Mouse (Mus musculus): ENCODE results near the gene Trim12c. TPM values are rescaled to one million over a fixed set of nuclear protein-coding genes. Genes with fewer than 3 reads are reported as not detected.

Trim12c gene
- total RNA-seq, 2 experiments from 2014 or later = 0.83 to 1.0 TPM

Other genes starting within 250 kb of the Trim12c start
- not detected for gene Olfr646, start 248.5 kb downstream of the Trim12c start, total RNA-seq (2021)
- not detected for gene Ubqln5, start 223.5 kb downstream of the Trim12c start, total RNA-seq (2021)
- gene Olfr643, start 216.0 kb downstream of the Trim12c start, total RNA-seq (2021) = not detected
- gene Ubqln3, start 210.1 kb downstream of the Trim12c start, total RNA-seq (2021) = not detected
- gene Ubqlnl, start 202.8 kb downstream of the Trim12c start, total RNA-seq (2021) = not detected
- not detected for gene Olfm5, start 188.5 kb downstream of the Trim12c start, total RNA-seq (2021)
- under 1 TPM; 0.34 to 0.43 TPM for gene Olfr648, start 170.0 kb downstream of the Trim12c start, total RNA-seq (2021)
- gene Olfr649, start 157.4 kb downstream of the Trim12c start, total RNA-seq (2021) = not detected
- gene Trim6, start 134.6 kb downstream of the Trim12c start, total RNA-seq (2021) = under 1 TPM; 0.63 to 0.75 TPM
- under 1 TPM; 0.88 to 0.99 TPM for gene Trim34a, start 108.9 kb downstream of the Trim12c start, total RNA-seq (2021)
- gene Trim5, start 65.3 kb downstream of the Trim12c start, total RNA-seq (2021) = under 1 TPM; 0.43 to 0.49 TPM
- gene Trim12a, start 37.9 kb downstream of the Trim12c start, total RNA-seq (2021) = 1 to 10 TPM; 1.3 to 2.1 TPM
- not detected for gene Trim34b, start 23.9 kb downstream of the Trim12c start, total RNA-seq (2021)
- not detected for gene Trim30b, start 16.5 kb upstream of the Trim12c start, total RNA-seq (2021)
- not detected for gene Trim30c, start 47.5 kb upstream of the Trim12c start, total RNA-seq (2021)
- under 1 TPM; 0.62 to 0.83 TPM for gene Trim30a, start 111.8 kb upstream of the Trim12c start, total RNA-seq (2021)
- gene Trim30d, start 154.5 kb upstream of the Trim12c start, total RNA-seq (2021) = under 1 TPM; 0.24 to 0.26 TPM
- gene Olfr651, start 196.8 kb upstream of the Trim12c start, total RNA-seq (2021) = not detected
- not detected for gene Olfr652, start 207.5 kb upstream of the Trim12c start, total RNA-seq (2021)
- not detected for gene Olfr653, start 224.0 kb upstream of the Trim12c start, total RNA-seq (2021)
- gene Olfr654, start 233.7 kb upstream of the Trim12c start, total RNA-seq (2021) = not detected
- gene Olfr655, start 248.4 kb upstream of the Trim12c start, total RNA-seq (2021) = not detected